ENCODE assay signal across 12 mouse cellular contexts in the genomic region with DNA sequence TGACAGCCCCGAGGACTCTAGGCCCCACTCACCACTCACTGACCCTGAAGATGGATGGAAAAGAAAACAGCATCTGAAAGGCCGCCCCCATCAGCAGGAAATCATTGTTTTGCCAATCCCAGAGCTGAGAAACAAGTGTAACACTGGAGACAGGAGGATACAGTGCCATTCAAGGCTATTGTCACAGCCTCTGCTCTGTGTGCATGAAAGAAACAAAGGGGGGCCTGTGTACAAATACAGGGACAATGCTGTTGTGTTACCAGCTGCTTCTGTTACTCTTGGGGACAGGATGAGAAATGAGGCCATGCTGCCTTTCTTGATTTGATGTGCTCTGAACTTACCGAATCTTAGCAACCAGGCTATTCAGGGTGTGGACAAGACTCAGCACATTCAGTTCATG. TPM values are rescaled to one million over a fixed set of nuclear protein-coding genes. Genes with fewer than 3 reads are reported as not detected.
DNase-seq lines count a peak whose midpoint lies in the region; ATAC-seq and TF ChIP-seq lines count a peak whose summit lies in the region.
"Had no signal": no experiment of that assay in that cellular context is flagged by ENCODE, and none has a peak within 500 bp of the region (broad histone marks: within the 10 kb centered on the region; RNA-seq: fewer than 3 reads in every experiment).

Prr5l (minus strand) TSS at position 30 of the 400 bp plus-strand sequence.

- H3K4me1 ChIP-seq in intestine, embryonic 15.5 days (replicated peaks): peaks cover 5% of the 10 kb centered on the region
- H3K4me1 ChIP-seq in liver, postnatal 0 days (ENCODE audit: insufficient read depth): peaks cover 8% of the 10 kb centered on the region

- no peak within 1 kb of the TSS for H3K27ac ChIP-seq in intestine, embryonic 15.5 days
- no peak within 1 kb of the TSS for H3K27ac ChIP-seq in liver, postnatal 0 days (ENCODE audit: low read depth)
- H3K27ac ChIP-seq: heart, adult 2 months; liver, embryonic 15.5 days had no signal

- no peak within 1 kb of the TSS for H3K4me2 ChIP-seq in intestine, embryonic 15.5 days (replicated peaks)
- no peak within 1 kb of the TSS for H3K4me2 ChIP-seq in liver, postnatal 0 days (ENCODE audit: low read depth, low read length)
- H3K4me2 ChIP-seq: liver, embryonic 15.5 days had no signal

- TF ChIP-seq CTCF in liver, postnatal 0 days (IDR thresholded peaks at IDR 0.05; ENCODE audit: low read depth): no peak

- H3K9ac ChIP-seq in intestine, embryonic 15.5 days: no peak within 1 kb of the TSS
- no peak within 1 kb of the TSS for H3K9ac ChIP-seq in liver, postnatal 0 days (replicated peaks)
- H3K9ac ChIP-seq: liver, embryonic 15.5 days had no signal

- intact Hi-C loops in left cerebral cortex, postnatal 10 days (cut with DNase I): no loop called here

- TF ChIP-seq EP300 in liver, postnatal 0 days (IDR thresholded peaks at IDR 0.05; ENCODE audit: low read depth): no peak

- ATAC-seq in frontal cortex, adult (ENCODE audit: low TSS enrichment): peak; percentile 29; the same call in 1 of the 2 replicates
- ATAC-seq in intestine, embryonic 15.5 days: no peak
- no peak for ATAC-seq in liver, postnatal 0 days

- H3K27me3 ChIP-seq in intestine, embryonic 15.5 days (replicated peaks): no peaks in the 10 kb centered on the region
- H3K27me3 ChIP-seq in liver, postnatal 0 days (ENCODE audit: insufficient read depth, low read length): no peaks in the 10 kb centered on the region

- no peak for DNase-seq in frontal cortex, postnatal 14 days (ENCODE audit: low spot score in 2 of 2)
- DNase-seq in left cerebral cortex, adult 8-10 months (ENCODE audit: low spot score in 2 of 2): peak in 1 of 2 experiments; percentile 33
- DNase-seq in left cerebral cortex, postnatal 10 days (ENCODE audit: extremely low spot score in 1 of 2, low spot score in 2 of 2): no peak
- DNase-seq in brain, adult 2 months (ENCODE audit: low read depth, low spot score): peak; percentile 89
- DNase-seq in liver, postnatal 0 days: no peak
- DNase-seq in spleen, adult 12 weeks (ENCODE audit: low spot score): no peak
- DNase-seq: B cell, adult 2 months; heart, adult 2 months; kidney, adult 18-20 months had no signal

- 46% methylated on average over 3 of the region's 3 CpGs for WGBS in intestine, embryonic 15.5 days
- WGBS in liver, postnatal 0 days (ENCODE audit: insufficient replicate concordance): 49% methylated on average over 3 of the region's 3 CpGs

- H3K4me3 ChIP-seq in intestine, embryonic 15.5 days (replicated peaks): no peak within 1 kb of the TSS
- H3K4me3 ChIP-seq in liver, postnatal 0 days (ENCODE audit: low read depth, low read length): no peak within 1 kb of the TSS
- H3K4me3 ChIP-seq: heart, adult 2 months; liver, embryonic 15.5 days had no signal

- no peaks in the 10 kb centered on the region for H3K36me3 ChIP-seq in intestine, embryonic 15.5 days
- no peaks in the 10 kb centered on the region for H3K36me3 ChIP-seq in liver, postnatal 0 days (replicated peaks; ENCODE audit: insufficient read depth, low read length)
- H3K36me3 ChIP-seq: liver, embryonic 15.5 days had no signal

- no peaks in the 10 kb centered on the region for H3K9me3 ChIP-seq in intestine, embryonic 15.5 days
- H3K9me3 ChIP-seq in liver, postnatal 0 days (ENCODE audit: low read length): no peaks in the 10 kb centered on the region
- H3K9me3 ChIP-seq: liver, embryonic 15.5 days had no signal

RNA-seq across cellular contexts. Expression of gene Prr5l, which starts in this region (rescaled TPM):
- total RNA-seq in left cerebral cortex, adult 8-10 months (2022): 10 to 100 TPM; 13.1 to 18.4 (median 13.6) TPM
- 1 to 10 TPM; 2.3 to 4.5 TPM for total RNA-seq in left cerebral cortex, postnatal 10 days (2021)
- polyA plus RNA-seq in intestine, embryonic 15.5 days (2015; fragmentation: Nextera tagmentation; extraction: Ambion mirVana): 16.5 and 16.9 TPM in 2 replicates
- 2.9 and 4.0 TPM in 2 replicates for polyA plus RNA-seq in liver, postnatal 0 days (2015; fragmentation: Nextera tagmentation; extraction: Ambion mirVana)
